Mouse (Mus musculus): Measurements from ENCODE around the gene Pyroxd2.

Pyroxd2 gene

GRCm38 (mm10) chr19:42745084-42745868 lies 7.3 kb downstream of the Pyroxd2 start:
- DNase-seq (ENCODE audit: low spot score in 2 of 2): no peak

- DNase-seq (ENCODE audit: low spot score in 2 of 2): peak; percentile 35 to 61
Measured at GRCm38 (mm10) chr19:42744162-42744586, 8.4 kb downstream of the Pyroxd2 start.

- no peak for DNase-seq (ENCODE audit: low spot score in 2 of 2)
Measured at GRCm38 (mm10) chr19:42743261-42743660, 9.3 kb downstream of the Pyroxd2 start.

- no peak for DNase-seq (ENCODE audit: low spot score in 2 of 2)
Measured at GRCm38 (mm10) chr19:42741884-42742283, 10.7 kb downstream of the Pyroxd2 start.

GRCm38 (mm10) chr19:42740163-42740899 lies 12.2 kb downstream of the Pyroxd2 start:
- DNase-seq (ENCODE audit: low spot score in 2 of 2): no peak

GRCm38 (mm10) chr19:42739734-42740133 lies 12.8 kb downstream of the Pyroxd2 start:
- DNase-seq (ENCODE audit: low spot score in 2 of 2): no peak

GRCm38 (mm10) chr19:42737753-42738152 lies 14.8 kb downstream of the Pyroxd2 start:
- no peak for DNase-seq (ENCODE audit: low spot score in 2 of 2)

GRCm38 (mm10) chr19:42734982-42735381 lies 17.6 kb downstream of the Pyroxd2 start:
- DNase-seq (ENCODE audit: low spot score in 2 of 2): no peak

GRCm38 (mm10) chr19:42727424-42727823 lies 25.2 kb downstream of the Pyroxd2 start:
- no peak for DNase-seq (ENCODE audit: low spot score in 2 of 2)

GRCm38 (mm10) chr19:42726766-42727165 lies 25.8 kb downstream of the Pyroxd2 start:
- DNase-seq (ENCODE audit: low spot score in 2 of 2): no peak

- DNase-seq (ENCODE audit: low spot score in 2 of 2): no peak
Measured at GRCm38 (mm10) chr19:42725973-42726350, 26.6 kb downstream of the Pyroxd2 start.

- no peak for DNase-seq (ENCODE audit: low spot score in 2 of 2)
Measured at GRCm38 (mm10) chr19:42725056-42725972, 27.3 kb downstream of the Pyroxd2 start.

GRCm38 (mm10) chr19:42723302-42723701 lies 29.3 kb downstream of the Pyroxd2 start:
- no peak for DNase-seq (ENCODE audit: low spot score in 2 of 2)

GRCm38 (mm10) chr19:42722500-42722899 lies 30.1 kb downstream of the Pyroxd2 start:
- no peak for DNase-seq (ENCODE audit: low spot score in 2 of 2)

- no peak for DNase-seq (ENCODE audit: low spot score in 2 of 2)
Measured at GRCm38 (mm10) chr19:42718101-42718500, 34.5 kb downstream of the Pyroxd2 start.

GRCm38 (mm10) chr19:42717668-42718067 lies 34.9 kb downstream of the Pyroxd2 start:
- no peak for DNase-seq (ENCODE audit: low spot score in 2 of 2)

GRCm38 (mm10) chr19:42716507-42716906 lies 36.1 kb downstream of the Pyroxd2 start:
- no peak for DNase-seq (ENCODE audit: low spot score in 2 of 2)

GRCm38 (mm10) chr19:42713770-42714169 lies 38.8 kb downstream of the Pyroxd2 start:
- no peak for DNase-seq (ENCODE audit: low spot score in 2 of 2)

GRCm38 (mm10) chr19:42699426-42699825 lies 53.1 kb downstream of the Pyroxd2 start:
- DNase-seq (ENCODE audit: low spot score in 2 of 2): no peak

GRCm38 (mm10) chr19:42698576-42698975 lies 54.0 kb downstream of the Pyroxd2 start:
- no peak for DNase-seq (ENCODE audit: low spot score in 2 of 2)

- DNase-seq (ENCODE audit: low spot score in 2 of 2): no peak
Measured at GRCm38 (mm10) chr19:42697336-42697735, 55.2 kb downstream of the Pyroxd2 start.

- DNase-seq (ENCODE audit: low spot score in 2 of 2): no peak
Measured at GRCm38 (mm10) chr19:42690256-42690655, 62.3 kb downstream of the Pyroxd2 start.
